Mouse (Mus musculus) lung, adult 18-20 months (tissue): ENCODE measurements around the gene Slc30a1.
A peak's percentile ranks its signal among the peaks of the same experiment; 100 is the strongest.

Source experiments
- DNase-seq, 2 experiments: peaks; one replicate each; pipeline ENCODE4 v3.0.0; 2022; ENCODE audit warnings: mixed read lengths in 2 of 2

Slc30a1 gene

DNA sequence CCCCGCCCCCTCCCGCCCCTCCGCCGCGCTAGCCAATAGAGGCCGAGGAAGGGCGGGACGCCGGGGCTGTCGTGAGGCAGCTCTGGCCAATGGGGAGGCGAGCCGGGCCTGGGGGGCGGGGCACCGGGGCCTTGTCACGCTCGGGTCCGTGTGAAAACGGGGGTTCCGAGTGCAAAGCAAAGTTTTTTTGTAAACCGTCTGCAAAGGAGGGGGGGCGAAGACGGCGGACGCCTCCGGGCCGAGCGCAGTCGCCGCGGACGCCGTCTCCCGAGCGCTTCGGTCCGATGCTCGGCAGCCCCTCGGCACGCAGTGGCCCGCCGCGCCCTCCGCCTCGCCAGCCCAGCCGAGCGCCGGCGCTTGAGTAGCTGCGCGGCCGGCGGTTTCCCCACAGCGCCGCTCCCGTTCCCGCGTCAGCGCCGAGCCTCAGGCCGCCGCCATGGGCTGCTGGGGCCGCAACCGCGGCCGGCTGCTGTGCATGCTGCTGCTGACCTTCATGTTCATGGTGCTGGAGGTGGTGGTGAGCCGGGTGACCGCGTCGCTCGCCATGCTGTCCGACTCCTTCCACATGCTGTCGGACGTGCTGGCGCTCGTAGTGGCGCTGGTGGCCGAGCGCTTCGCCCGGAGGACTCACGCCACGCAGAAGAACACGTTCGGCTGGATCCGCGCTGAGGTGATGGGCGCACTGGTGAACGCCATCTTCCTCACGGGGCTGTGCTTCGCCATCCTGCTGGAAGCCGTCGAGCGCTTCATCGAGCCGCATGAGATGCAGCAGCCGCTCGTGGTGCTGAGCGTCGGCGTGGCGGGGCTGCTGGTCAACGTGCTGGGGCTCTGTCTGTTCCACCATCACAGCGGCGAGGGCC is at the start of gene Slc30a1:
Gene Slc30a1 (plus strand): TSS at position 197 of the 860 bp plus-strand sequence.
- DNase-seq = peak; percentile 97 to 98

DNA sequence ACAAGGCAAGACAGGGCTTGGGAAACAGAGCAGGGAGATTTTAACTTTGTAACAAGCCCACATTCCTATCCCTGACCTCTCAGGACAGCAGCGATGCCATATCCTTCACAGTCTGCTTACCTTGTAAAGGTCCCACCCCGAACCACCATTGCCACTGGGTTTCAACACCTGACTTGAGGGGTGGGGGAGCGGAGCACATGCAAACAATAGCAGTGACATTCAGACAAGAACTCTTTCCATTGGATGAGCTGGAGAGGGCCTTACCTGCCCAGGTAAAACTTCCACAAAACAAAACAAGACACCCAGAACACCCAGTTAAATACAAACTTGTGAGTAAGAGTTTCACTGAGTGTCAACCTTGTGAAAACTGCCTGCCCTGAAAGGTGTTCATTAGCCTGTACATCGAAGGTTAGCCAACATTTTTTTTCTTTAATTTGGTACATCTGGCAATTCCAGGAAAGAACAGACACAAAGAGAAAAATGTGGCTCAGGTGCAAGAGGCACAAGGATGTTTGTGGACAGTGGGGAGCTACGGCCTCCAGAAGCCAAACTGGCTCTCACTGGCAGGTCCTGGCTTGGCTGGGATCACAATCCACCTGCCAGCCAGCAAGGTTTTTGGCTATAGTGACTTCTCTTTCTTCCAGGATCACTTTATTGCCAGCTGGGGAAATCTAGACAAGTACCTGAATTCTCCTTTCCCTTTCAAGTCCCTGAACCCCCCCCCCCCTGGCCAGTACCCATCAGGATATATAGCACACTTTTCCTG is 49.5 kb upstream of the Slc30a1 start:
- no peak for DNase-seq

GRCm38 (mm10) chr1:191858136-191858535 is 48.4 kb upstream of the Slc30a1 start:
- DNase-seq = no peak

- DNase-seq = peak in 1 of 2 experiments; percentile 37
Observed at GRCm38 (mm10) chr1:191859847-191860246, 46.7 kb upstream of the Slc30a1 start.

DNA sequence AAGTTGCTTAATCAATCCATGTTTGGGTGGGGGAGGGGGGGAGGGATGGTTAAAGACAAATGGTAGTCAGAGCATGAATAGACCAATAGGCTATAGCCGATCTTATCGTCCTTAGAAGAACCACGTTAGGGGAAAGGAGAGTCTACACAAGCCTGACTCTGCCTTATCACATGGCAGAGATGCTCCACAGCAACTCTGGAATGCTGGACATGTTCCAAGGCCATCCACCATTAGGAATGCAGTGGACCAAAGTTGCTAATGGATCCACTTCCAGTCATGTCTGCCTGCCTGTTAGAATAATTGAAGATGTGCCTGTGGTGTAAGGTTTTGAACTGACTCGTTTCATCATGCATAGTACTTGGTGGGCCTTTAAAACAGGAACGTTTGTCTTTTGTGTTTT is 45.3 kb upstream of the Slc30a1 start:
- no peak for DNase-seq

DNA sequence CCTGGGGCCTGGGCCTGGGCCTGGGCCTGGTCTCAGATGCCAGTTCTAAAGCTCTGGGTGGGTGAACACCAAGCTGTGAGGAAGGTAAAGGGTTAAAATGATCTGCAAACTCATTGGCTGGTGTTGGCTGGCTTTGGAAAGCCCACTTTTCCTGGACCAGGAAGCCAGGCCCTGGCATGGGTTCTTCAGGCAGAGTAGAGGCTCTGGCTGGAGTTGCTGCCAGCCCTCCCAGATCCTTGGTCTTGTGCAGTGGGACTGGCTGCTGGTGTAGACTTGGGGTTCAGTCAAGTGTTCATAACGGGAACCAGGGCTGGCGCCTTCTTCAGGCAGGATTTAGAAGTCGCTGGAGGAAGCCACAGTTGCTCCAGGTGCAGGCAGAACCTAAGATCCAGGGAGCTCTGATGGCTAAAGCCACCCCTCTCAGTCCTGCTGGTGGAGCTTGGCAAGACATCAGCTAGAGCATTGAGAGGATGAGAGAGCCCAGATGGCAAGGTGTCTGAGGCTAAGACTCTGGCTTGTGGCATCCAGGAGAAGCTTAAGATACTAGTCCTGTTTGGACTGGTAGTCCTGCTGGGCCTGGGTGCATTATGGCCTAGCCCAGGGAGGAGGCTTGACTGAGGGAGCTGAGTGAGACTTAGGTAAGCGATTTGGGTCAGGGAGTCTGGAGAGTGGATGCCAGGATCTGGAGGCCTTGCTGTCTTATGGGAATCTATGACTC is 42.6 kb upstream of the Slc30a1 start:
- DNase-seq = no peak

GRCm38 (mm10) chr1:191864551-191865027 is 42.0 kb upstream of the Slc30a1 start:
- no peak for DNase-seq

GRCm38 (mm10) chr1:191872076-191872710 is 34.4 kb upstream of the Slc30a1 start:
- no peak for DNase-seq

GRCm38 (mm10) chr1:191875006-191875405 is 31.6 kb upstream of the Slc30a1 start:
- no peak for DNase-seq

DNA sequence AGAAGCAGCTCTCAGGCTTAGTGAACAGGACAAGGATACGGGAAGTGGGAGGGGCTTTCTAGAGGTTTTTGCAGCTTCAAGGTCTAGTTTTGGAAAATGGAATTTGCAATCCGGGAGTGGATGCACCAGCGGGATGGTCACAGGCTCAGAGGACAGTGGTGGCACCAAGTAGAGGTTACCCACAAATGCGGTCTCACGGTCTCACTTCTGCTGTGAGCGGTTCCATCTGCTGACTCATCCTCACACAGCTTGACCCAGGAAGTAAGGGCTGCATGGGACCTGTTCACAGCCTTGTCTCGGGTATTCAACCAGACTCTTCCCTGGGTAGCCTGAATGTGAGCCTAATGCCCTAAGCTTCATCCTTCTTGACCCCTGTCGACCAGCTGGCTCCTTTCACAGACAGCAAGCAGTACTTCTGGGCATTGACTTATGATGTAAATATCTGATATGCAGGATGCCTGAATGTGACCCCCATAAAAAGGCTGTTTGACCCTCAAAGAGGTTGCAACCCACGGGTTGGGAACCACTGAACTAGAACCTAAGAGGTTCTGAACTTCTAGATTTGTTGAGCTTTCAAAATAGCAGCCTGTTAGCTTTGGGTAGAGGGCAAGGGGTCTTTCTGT is 30.8 kb upstream of the Slc30a1 start:
- DNase-seq = no peak

DNA sequence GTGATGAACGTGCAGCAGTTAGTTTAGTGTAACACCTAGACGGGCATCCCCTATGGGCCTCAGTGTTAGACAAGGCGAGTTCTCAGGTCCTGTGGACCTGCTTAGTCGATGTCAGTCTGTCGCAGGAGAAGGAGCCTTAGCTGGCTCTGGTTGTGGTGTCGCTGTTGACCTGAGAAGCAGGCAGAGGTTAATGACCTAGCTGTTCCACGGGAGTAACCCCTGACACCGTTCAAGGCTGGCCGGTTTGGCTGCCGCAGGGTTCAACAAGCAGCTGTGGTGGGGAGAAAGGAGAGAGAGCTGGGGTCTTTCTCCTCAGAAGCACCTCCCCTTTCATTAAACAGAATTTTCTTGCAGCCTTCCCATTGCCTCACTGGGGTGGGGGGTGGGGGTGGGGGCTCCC is 28.9 kb upstream of the Slc30a1 start:
- no peak for DNase-seq

DNA sequence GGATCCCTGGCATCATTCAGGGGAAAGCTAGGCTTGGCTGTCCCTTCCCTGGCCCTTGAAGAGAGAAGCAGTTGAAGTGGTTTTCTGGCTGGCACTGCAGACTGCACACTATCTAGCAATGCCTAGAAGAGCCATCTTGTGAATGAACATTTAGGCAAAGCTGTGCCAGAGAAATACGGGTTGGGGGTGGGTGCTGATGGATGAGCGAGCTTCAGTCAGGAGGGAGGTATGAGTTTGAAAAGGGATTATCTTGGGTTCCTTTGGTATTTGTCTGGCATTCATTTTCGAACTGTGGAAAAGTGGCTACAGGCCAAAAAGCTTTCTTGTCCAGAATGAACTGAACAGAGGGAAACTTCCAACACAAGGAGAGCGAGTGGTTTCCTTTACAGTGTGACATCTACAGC is 28.0 kb upstream of the Slc30a1 start:
- no peak for DNase-seq

- DNase-seq = no peak
Observed at GRCm38 (mm10) chr1:191880247-191880646, 26.3 kb upstream of the Slc30a1 start.

- no peak for DNase-seq
Observed at GRCm38 (mm10) chr1:191880921-191881609, 25.5 kb upstream of the Slc30a1 start.

- no peak for DNase-seq
Observed at GRCm38 (mm10) chr1:191881663-191882062, 24.9 kb upstream of the Slc30a1 start.

DNA sequence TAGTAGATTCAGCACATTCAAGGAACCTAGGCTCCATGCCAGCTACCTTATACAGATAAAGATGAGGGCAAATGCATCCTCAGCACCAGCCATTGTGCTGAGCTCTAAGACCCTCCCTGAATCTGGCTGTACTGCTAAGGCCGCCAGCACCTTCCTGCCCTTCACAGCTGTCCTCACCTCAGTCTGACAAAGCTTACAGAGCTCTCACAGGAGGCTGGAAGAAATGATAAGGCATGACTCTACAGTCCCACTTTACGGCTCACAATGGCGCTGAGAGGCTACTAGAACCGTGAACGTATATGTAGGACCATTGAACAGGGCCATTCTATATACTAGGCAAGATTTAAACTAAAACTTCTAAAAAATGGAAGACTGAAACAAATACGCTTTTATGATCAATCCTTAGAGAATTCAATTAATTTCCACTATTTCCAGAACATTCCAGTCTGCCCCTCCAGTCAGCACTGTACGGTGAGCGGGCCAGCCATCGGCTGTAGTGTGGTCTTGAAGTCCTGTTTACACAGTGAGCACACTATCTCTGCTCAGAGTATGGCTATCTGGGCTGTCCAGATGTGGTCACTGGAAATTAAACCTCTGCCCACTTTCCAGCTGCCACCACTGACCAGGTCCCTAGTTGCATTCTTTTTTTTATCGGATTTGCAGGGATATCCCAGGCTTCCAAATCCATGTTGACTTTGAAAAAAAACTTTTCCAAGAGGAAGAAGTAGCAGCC is 23.9 kb upstream of the Slc30a1 start:
- no peak for DNase-seq

- no peak for DNase-seq
Observed at GRCm38 (mm10) chr1:191883654-191884053, 22.9 kb upstream of the Slc30a1 start.

DNA sequence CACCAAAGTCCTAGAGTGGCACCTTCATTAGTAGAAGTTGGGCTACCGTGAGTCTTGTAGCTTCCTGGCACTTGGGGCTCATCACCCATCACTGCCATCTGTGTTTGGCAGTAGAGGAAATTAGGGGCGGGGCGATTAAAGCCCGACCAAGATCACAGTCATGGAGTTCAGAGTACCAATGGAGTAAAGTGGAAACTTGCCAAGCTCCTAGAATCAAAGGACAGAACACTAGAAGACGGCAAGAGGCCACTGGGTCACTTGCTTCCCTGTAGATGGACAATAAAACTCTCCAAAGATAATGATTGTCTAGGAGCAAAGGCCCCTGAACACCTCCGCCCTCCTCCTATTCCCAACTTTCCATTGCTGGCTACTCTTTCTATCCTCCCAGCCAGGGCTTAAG is 14.7 kb upstream of the Slc30a1 start:
- no peak for DNase-seq

- DNase-seq = peak; percentile 60 to 61
Observed at GRCm38 (mm10) chr1:191894386-191894785, 12.2 kb upstream of the Slc30a1 start.

- DNase-seq = no peak
Observed at GRCm38 (mm10) chr1:191894857-191895256, 11.7 kb upstream of the Slc30a1 start.
